Mouse (Mus musculus): Measurements from ENCODE around the gene Tmsb10. TPM values are rescaled to one million over a fixed set of nuclear protein-coding genes. Genes with fewer than 3 reads are reported as not detected.
A peak's percentile ranks its signal among the peaks of the same experiment; 100 is the strongest.

The Tmsb10 gene
- polyA plus RNA-seq, 1 experiment from 2014 or later: 2,084 TPM

GRCm38 (mm10) chr6:72926031-72926430 is 32.5 kb downstream of the Tmsb10 start:
- H3K9ac ChIP-seq (replicated peaks; ENCODE audit: low read depth): no peak overlapping the region
- no peak overlapping the region for H3K4me2 ChIP-seq (replicated peaks; ENCODE audit: low read depth, low read length)
- TF ChIP-seq CTCF (IDR thresholded peaks at IDR 0.05) (no peak), EP300 (IDR thresholded peaks at IDR 0.05) (no peak)
- H3K4me3 ChIP-seq (ENCODE audit: low read depth, low read length): no peak overlapping the region
- H3K9me3 ChIP-seq (ENCODE audit: low read length): no peaks in the 10 kb centered on the region
- no peaks in the 10 kb centered on the region for H3K36me3 ChIP-seq (ENCODE audit: insufficient read depth, low read length)
- ATAC-seq (peak; percentile 10; the same call in 1 of the 2 replicates), DNase-seq (ENCODE audit: low spot score) (no peak)
- WGBS: 60% methylated on average over 4 of the region's 4 CpGs
- peak overlapping the region; percentile 63 for H3K27ac ChIP-seq (ENCODE audit: low read length)
- H3K4me1 ChIP-seq (ENCODE audit: insufficient read depth, low read depth, low read length): peaks cover 5% of the 10 kb centered on the region; the same call in 1 of the 2 replicates
- no peaks in the 10 kb centered on the region for H3K27me3 ChIP-seq (replicated peaks; ENCODE audit: insufficient read depth, low read length)

- no peak for ATAC-seq
- H3K9me3 ChIP-seq (ENCODE audit: low read length): no peaks in the 10 kb centered on the region
- no peak overlapping the region for H3K27ac ChIP-seq (ENCODE audit: low read length)
- H3K4me1 ChIP-seq (ENCODE audit: insufficient read depth, low read depth, low read length): peaks cover 5% of the 10 kb centered on the region; the same call in 1 of the 2 replicates
- H3K36me3 ChIP-seq (ENCODE audit: insufficient read depth, low read length): no peaks in the 10 kb centered on the region
- no peak overlapping the region for H3K9ac ChIP-seq (replicated peaks; ENCODE audit: low read depth)
- no peaks in the 10 kb centered on the region for H3K27me3 ChIP-seq (replicated peaks; ENCODE audit: insufficient read depth, low read length)
- WGBS: 81% methylated on average over 8 of the region's 8 CpGs
- H3K4me3 ChIP-seq (ENCODE audit: low read depth, low read length): no peak overlapping the region
- TF ChIP-seq EP300 (IDR thresholded peaks at IDR 0.05) (no peak), CTCF (IDR thresholded peaks at IDR 0.05) (no peak)
- DNase-seq (ENCODE audit: low spot score): no peak
- no peak overlapping the region for H3K4me2 ChIP-seq (replicated peaks; ENCODE audit: low read depth, low read length)
Measured at GRCm38 (mm10) chr6:72923381-72923780, 35.2 kb downstream of the Tmsb10 start.

GRCm38 (mm10) chr6:72921081-72921480 is 37.5 kb downstream of the Tmsb10 start:
- H3K36me3 ChIP-seq (ENCODE audit: insufficient read depth, low read length): no peaks in the 10 kb centered on the region
- no peak overlapping the region for H3K4me2 ChIP-seq (replicated peaks; ENCODE audit: low read depth, low read length)
- no peaks in the 10 kb centered on the region for H3K27me3 ChIP-seq (replicated peaks; ENCODE audit: insufficient read depth, low read length)
- no peak overlapping the region for H3K4me3 ChIP-seq (ENCODE audit: low read depth, low read length)
- TF ChIP-seq CTCF (IDR thresholded peaks at IDR 0.05): no peak
- no peak for TF ChIP-seq EP300 (IDR thresholded peaks at IDR 0.05)
- no peaks in the 10 kb centered on the region; the same call in 1 of the 2 replicates for H3K4me1 ChIP-seq (ENCODE audit: insufficient read depth, low read depth, low read length)
- no peaks in the 10 kb centered on the region for H3K9me3 ChIP-seq (ENCODE audit: low read length)
- no peak for DNase-seq (ENCODE audit: low spot score)
- H3K27ac ChIP-seq (ENCODE audit: low read length): no peak overlapping the region
- ATAC-seq: no peak
- no peak overlapping the region for H3K9ac ChIP-seq (replicated peaks; ENCODE audit: low read depth)
- 90% methylated on average over 3 of the region's 3 CpGs for WGBS

GRCm38 (mm10) chr6:72918510-72919033 is 40.0 kb downstream of the Tmsb10 start:
- Histone ChIP-seq H3K9ac (replicated peaks; ENCODE audit: low read depth) (no peak overlapping the region), H3K27me3 (replicated peaks; ENCODE audit: insufficient read depth, low read length) (no peaks in the 10 kb centered on the region), H3K9me3 (ENCODE audit: low read length) (no peaks in the 10 kb centered on the region), H3K36me3 (ENCODE audit: insufficient read depth, low read length) (no peaks in the 10 kb centered on the region), H3K4me3 (ENCODE audit: low read depth, low read length) (no peak overlapping the region), H3K27ac (ENCODE audit: low read length) (no peak overlapping the region), H3K4me1 (ENCODE audit: insufficient read depth, low read depth, low read length) (no peaks in the 10 kb centered on the region), H3K4me2 (replicated peaks; ENCODE audit: low read depth, low read length) (no peak overlapping the region)
- WGBS: 70% methylated on average over 9 of the region's 9 CpGs
- TF ChIP-seq CTCF (IDR thresholded peaks at IDR 0.05) (no peak), EP300 (IDR thresholded peaks at IDR 0.05) (no peak)
- DNase-seq (ENCODE audit: low spot score) (no peak), ATAC-seq (no peak)

- H3K4me3 ChIP-seq (ENCODE audit: low read depth, low read length): no peak overlapping the region
- DNase-seq (ENCODE audit: low spot score): no peak
- H3K27me3 ChIP-seq (replicated peaks; ENCODE audit: insufficient read depth, low read length): no peaks in the 10 kb centered on the region
- WGBS: 74% methylated on average over 7 of the region's 7 CpGs
- no peaks in the 10 kb centered on the region for H3K36me3 ChIP-seq (ENCODE audit: insufficient read depth, low read length)
- TF ChIP-seq EP300 (IDR thresholded peaks at IDR 0.05): no peak
- no peak for TF ChIP-seq CTCF (IDR thresholded peaks at IDR 0.05)
- ATAC-seq: no peak
- H3K4me1 ChIP-seq (ENCODE audit: insufficient read depth, low read depth, low read length): no peaks in the 10 kb centered on the region
- H3K4me2 ChIP-seq (replicated peaks; ENCODE audit: low read depth, low read length): no peak overlapping the region
- H3K9ac ChIP-seq (replicated peaks; ENCODE audit: low read depth): no peak overlapping the region
- no peak overlapping the region for H3K27ac ChIP-seq (ENCODE audit: low read length)
- H3K9me3 ChIP-seq (ENCODE audit: low read length): no peaks in the 10 kb centered on the region
Measured at GRCm38 (mm10) chr6:72916330-72916729, 42.2 kb downstream of the Tmsb10 start.

- DNase-seq (ENCODE audit: low spot score) (no peak), ATAC-seq (no peak)
- no peaks in the 10 kb centered on the region for H3K4me1 ChIP-seq (ENCODE audit: insufficient read depth, low read depth, low read length)
- TF ChIP-seq EP300 (IDR thresholded peaks at IDR 0.05) (no peak), CTCF (IDR thresholded peaks at IDR 0.05) (no peak)
- H3K4me3 ChIP-seq (ENCODE audit: low read depth, low read length): no peak overlapping the region
- no peaks in the 10 kb centered on the region for H3K27me3 ChIP-seq (replicated peaks; ENCODE audit: insufficient read depth, low read length)
- no peak overlapping the region for H3K4me2 ChIP-seq (replicated peaks; ENCODE audit: low read depth, low read length)
- no peak overlapping the region for H3K27ac ChIP-seq (ENCODE audit: low read length)
- H3K9me3 ChIP-seq (ENCODE audit: low read length): no peaks in the 10 kb centered on the region
- H3K36me3 ChIP-seq (ENCODE audit: insufficient read depth, low read length): no peaks in the 10 kb centered on the region
- 75% methylated on average over 6 of the region's 6 CpGs for WGBS
- H3K9ac ChIP-seq (replicated peaks; ENCODE audit: low read depth): no peak overlapping the region
Measured at GRCm38 (mm10) chr6:72914087-72914749, 44.3 kb downstream of the Tmsb10 start.

Measured in lung, postnatal 0 days (tissue).